Mouse (Mus musculus): Measurements from ENCODE around the gene Golt1a. TPM values are rescaled to one million over a fixed set of nuclear protein-coding genes. Genes with fewer than 3 reads are reported as not detected.

The Golt1a gene
- polyA plus RNA-seq, 1 experiment from 2014 or later: 18.2 TPM

GRCm38 (mm10) chr1:133353371-133353809, 43.8 kb downstream of the Golt1a start:
- H3K36me3 ChIP-seq: no peaks in the 10 kb centered on the region
- H3K4me1 ChIP-seq (replicated peaks): peaks cover 3% of the 10 kb centered on the region; the same call in 1 of the 2 replicates
- no peak overlapping the region for H3K4me3 ChIP-seq (replicated peaks)
- peak; percentile 48; the same call in 1 of the 2 replicates for ATAC-seq
- WGBS: 46% methylated on average over 12 of the region's 12 CpGs
- no peaks in the 10 kb centered on the region for H3K27me3 ChIP-seq (replicated peaks)
- no peak overlapping the region for H3K4me2 ChIP-seq (replicated peaks)
- H3K27ac ChIP-seq: no peak overlapping the region
- H3K9me3 ChIP-seq: no peaks in the 10 kb centered on the region
- no peak overlapping the region for H3K9ac ChIP-seq

GRCm38 (mm10) chr1:133355469-133355868, 45.9 kb downstream of the Golt1a start:
- H3K4me3 ChIP-seq (replicated peaks): no peak overlapping the region
- H3K9ac ChIP-seq: no peak overlapping the region
- H3K27me3 ChIP-seq (replicated peaks): 0 out of 2 replicates have a peak, but pooled peaks cover 3% of the 10 kb centered on the region
- H3K27ac ChIP-seq: no peak overlapping the region
- peaks cover 3% of the 10 kb centered on the region; the same call in 1 of the 2 replicates for H3K4me1 ChIP-seq (replicated peaks)
- no peak overlapping the region for H3K4me2 ChIP-seq (replicated peaks)
- ATAC-seq: no peak
- H3K9me3 ChIP-seq: no peaks in the 10 kb centered on the region
- H3K36me3 ChIP-seq: no peaks in the 10 kb centered on the region
- 37% methylated on average over 5 of the region's 5 CpGs for WGBS

- WGBS: 48% methylated on average over 15 of the region's 15 CpGs
- Histone ChIP-seq H3K9ac (no peak overlapping the region), H3K36me3 (no peaks in the 10 kb centered on the region), H3K27me3 (replicated peaks) (0 out of 2 replicates have a peak, but pooled peaks cover 3% of the 10 kb centered on the region), H3K27ac (no peak overlapping the region), H3K4me3 (replicated peaks) (no peak overlapping the region), H3K4me2 (replicated peaks) (no peak overlapping the region), H3K4me1 (replicated peaks) (peaks cover 3% of the 10 kb centered on the region; the same call in 1 of the 2 replicates), H3K9me3 (no peaks in the 10 kb centered on the region)
- ATAC-seq: no peak
These were observed 46.3 kb downstream of the Golt1a start for GRCm38 (mm10) chr1:133355912-133356311.

- no peak overlapping the region for H3K4me3 ChIP-seq (replicated peaks)
- H3K4me1 ChIP-seq (replicated peaks): peaks cover 3% of the 10 kb centered on the region; the same call in 1 of the 2 replicates
- H3K4me2 ChIP-seq (replicated peaks): no peak overlapping the region
- 0 out of 2 replicates have a peak, but pooled peaks cover 3% of the 10 kb centered on the region for H3K27me3 ChIP-seq (replicated peaks)
- H3K36me3 ChIP-seq: no peaks in the 10 kb centered on the region
- H3K27ac ChIP-seq: no peak overlapping the region
- no peaks in the 10 kb centered on the region; the same call in 1 of the 2 replicates for H3K9me3 ChIP-seq
- no peak overlapping the region for H3K9ac ChIP-seq
- ATAC-seq: no peak
- 58% methylated on average over 8 of the region's 8 CpGs for WGBS
These were observed 46.7 kb downstream of the Golt1a start for GRCm38 (mm10) chr1:133356330-133356729.

- Histone ChIP-seq H3K4me1 (replicated peaks) (peaks cover 15% of the 10 kb centered on the region; the same call in 1 of the 2 replicates), H3K4me2 (replicated peaks) (no peak overlapping the region), H3K27me3 (replicated peaks) (peaks cover 14% of the 10 kb centered on the region; the same call in 1 of the 2 replicates), H3K9me3 (no peaks in the 10 kb centered on the region; the same call in 1 of the 2 replicates), H3K9ac (no peak overlapping the region), H3K4me3 (replicated peaks) (no peak overlapping the region), H3K27ac (no peak overlapping the region), H3K36me3 (no peaks in the 10 kb centered on the region)
- 90% methylated on average over 6 of the region's 6 CpGs for WGBS
- ATAC-seq: no peak
These were observed 51.4 kb downstream of the Golt1a start for GRCm38 (mm10) chr1:133361006-133361405.

GRCm38 (mm10) chr1:133362103-133362502, 52.5 kb downstream of the Golt1a start:
- peaks cover 12% of the 10 kb centered on the region; the same call in 1 of the 2 replicates for H3K4me1 ChIP-seq (replicated peaks)
- no peak overlapping the region for H3K4me3 ChIP-seq (replicated peaks)
- 91% methylated on average over 5 of the region's 5 CpGs for WGBS
- H3K9ac ChIP-seq: no peak overlapping the region
- H3K36me3 ChIP-seq: no peaks in the 10 kb centered on the region
- H3K27ac ChIP-seq: no peak overlapping the region
- peaks cover 14% of the 10 kb centered on the region; the same call in 1 of the 2 replicates for H3K27me3 ChIP-seq (replicated peaks)
- ATAC-seq: no peak
- no peak overlapping the region for H3K4me2 ChIP-seq (replicated peaks)
- no peaks in the 10 kb centered on the region; the same call in 1 of the 2 replicates for H3K9me3 ChIP-seq

GRCm38 (mm10) chr1:133363276-133364021, 53.8 kb downstream of the Golt1a start, which contains the start of gene Etnk2:
Gene Etnk2, plus strand, starts transcription at chr1:133363572.
- Histone ChIP-seq H3K9ac (peak within 1 kb of the TSS; percentile 46), H3K27ac (no peak within 1 kb of the TSS), H3K4me3 (replicated peaks) (peak within 1 kb of the TSS; percentile 55), H3K9me3 (no peaks in the 10 kb centered on the region; the same call in 1 of the 2 replicates), H3K27me3 (replicated peaks) (peaks cover 14% of the 10 kb centered on the region; the same call in 1 of the 2 replicates), H3K4me1 (replicated peaks) (peaks cover 24% of the 10 kb centered on the region), H3K4me2 (replicated peaks) (peak within 1 kb of the TSS; percentile 98), H3K36me3 (no peaks in the 10 kb centered on the region)
- under 1% methylated on average over 52 of the region's 52 CpGs for WGBS
- ATAC-seq: peak; percentile 88

GRCm38 (mm10) chr1:133364022-133364630, 54.5 kb downstream of the Golt1a start:
- no peak overlapping the region for H3K27ac ChIP-seq
- H3K9ac ChIP-seq: peak overlapping the region; percentile 46
- peak overlapping the region; percentile 55 for H3K4me3 ChIP-seq (replicated peaks)
- peak overlapping the region; percentile 98 for H3K4me2 ChIP-seq (replicated peaks)
- no peaks in the 10 kb centered on the region for H3K36me3 ChIP-seq
- WGBS: 3% methylated on average over 27 of the region's 27 CpGs
- H3K4me1 ChIP-seq (replicated peaks): peaks cover 24% of the 10 kb centered on the region
- no peak for ATAC-seq
- H3K27me3 ChIP-seq (replicated peaks): peaks cover 14% of the 10 kb centered on the region; the same call in 1 of the 2 replicates
- H3K9me3 ChIP-seq: no peaks in the 10 kb centered on the region; the same call in 1 of the 2 replicates

GRCm38 (mm10) chr1:133364890-133365289, 55.3 kb downstream of the Golt1a start:
- Histone ChIP-seq H3K4me3 (replicated peaks) (no peak overlapping the region), H3K4me2 (replicated peaks) (no peak overlapping the region), H3K4me1 (replicated peaks) (peaks cover 26% of the 10 kb centered on the region), H3K9me3 (no peaks in the 10 kb centered on the region; the same call in 1 of the 2 replicates), H3K36me3 (no peaks in the 10 kb centered on the region), H3K27me3 (replicated peaks) (peaks cover 11% of the 10 kb centered on the region; the same call in 1 of the 2 replicates), H3K9ac (no peak overlapping the region), H3K27ac (no peak overlapping the region)
- 59% methylated on average over 2 of the region's 2 CpGs for WGBS
- ATAC-seq: no peak

- Histone ChIP-seq H3K27ac (no peak overlapping the region), H3K9ac (no peak overlapping the region), H3K4me2 (replicated peaks) (no peak overlapping the region), H3K27me3 (replicated peaks) (peaks cover 11% of the 10 kb centered on the region; the same call in 1 of the 2 replicates), H3K4me3 (replicated peaks) (no peak overlapping the region), H3K4me1 (replicated peaks) (peaks cover 34% of the 10 kb centered on the region), H3K36me3 (no peaks in the 10 kb centered on the region), H3K9me3 (no peaks in the 10 kb centered on the region)
- ATAC-seq: no peak
- 38% methylated on average over 10 of the region's 10 CpGs for WGBS
These were observed 57.5 kb downstream of the Golt1a start for GRCm38 (mm10) chr1:133366951-133367605.

- 20% methylated on average over 11 of the region's 11 CpGs for WGBS
- Histone ChIP-seq H3K27me3 (replicated peaks) (peaks cover 11% of the 10 kb centered on the region; the same call in 1 of the 2 replicates), H3K4me2 (replicated peaks) (peak overlapping the region; percentile 36; the same call in 1 of the 2 replicates), H3K27ac (peak overlapping the region; percentile 60; the same call in 1 of the 2 replicates), H3K36me3 (no peaks in the 10 kb centered on the region), H3K4me1 (replicated peaks) (peaks cover 37% of the 10 kb centered on the region), H3K9ac (peak overlapping the region; percentile 17; the same call in 1 of the 2 replicates), H3K9me3 (no peaks in the 10 kb centered on the region), H3K4me3 (replicated peaks) (no peak overlapping the region)
- no peak for ATAC-seq
These were observed 58.2 kb downstream of the Golt1a start for GRCm38 (mm10) chr1:133367606-133368488.

Measured in intestine, embryonic 15.5 days (tissue).